Mouse (Mus musculus): ENCODE measurements around the gene Etfbkmt. TPM values are rescaled to one million over a fixed set of nuclear protein-coding genes. Genes with fewer than 3 reads are reported as not detected.

Gene Etfbkmt
- polyA plus RNA-seq, 1 experiment = 16.1 TPM

DNA sequence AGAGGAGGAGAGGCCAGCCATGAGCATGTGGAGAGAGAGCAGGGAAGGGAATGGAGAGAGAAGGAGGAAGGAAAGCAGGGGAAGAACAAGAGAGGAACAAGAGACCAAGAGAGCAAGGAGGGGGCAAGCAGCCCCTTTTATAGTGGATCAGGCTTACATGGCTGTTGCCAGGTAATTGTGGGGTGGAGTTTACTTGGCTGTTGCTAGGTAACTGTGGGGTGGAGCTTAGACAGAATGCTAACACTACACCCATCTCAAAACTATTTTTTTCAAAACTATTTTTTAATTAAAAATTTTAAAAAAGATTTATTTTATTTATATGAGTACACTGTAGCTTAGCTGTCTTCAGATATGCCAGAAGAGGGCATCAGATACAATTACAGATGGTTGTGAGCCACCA is 58.9 kb downstream of the Etfbkmt start:
- DNase-seq = no peak
- no peaks in the 10 kb centered on the region for H3K36me3 ChIP-seq (ENCODE audit: control insufficient read depth, insufficient read depth, low read length)
- H3K4me3 ChIP-seq (ENCODE audit: insufficient read depth, low read depth, low read length) = no peak overlapping the region
- H3K27ac ChIP-seq (ENCODE audit: insufficient read depth, low read depth, low read length) = no peak overlapping the region
- peaks cover 5% of the 10 kb centered on the region; the same call in 1 of the 2 replicates for H3K4me1 ChIP-seq (ENCODE audit: control insufficient read depth, insufficient read depth, low read length)
- no peak for TF ChIP-seq CTCF (conservative IDR thresholded peaks at IDR 0.05; ENCODE audit: insufficient read depth, insufficient read length, low read depth, low read length)
- no peak for TF ChIP-seq POLR2A (IDR thresholded peaks at IDR 0.05; ENCODE audit: low read depth, low read length)
- H3K27me3 ChIP-seq (replicated peaks; ENCODE audit: control insufficient read depth, insufficient read depth, low read length) = no peaks in the 10 kb centered on the region

Other genes starting within 250 kb of the Etfbkmt start
- 6.7 and 7.5 TPM in 2 replicates for gene Caprin2, start 243.6 kb upstream of the Etfbkmt start, polyA plus RNA-seq (2012; rRNA removed)
- 2.4 and 4.4 TPM in 2 replicates for gene Sinhcaf, start 193.4 kb upstream of the Etfbkmt start, polyA plus RNA-seq (2012; rRNA removed)
- 6.4 and 6.9 TPM in 2 replicates for gene Dennd5b, start 38.2 kb upstream of the Etfbkmt start, polyA plus RNA-seq (2012; rRNA removed)
- gene Gm10203, start 9.7 kb upstream of the Etfbkmt start, polyA plus RNA-seq (2012; rRNA removed) = not detected in 2 replicates
- gene Amn1, start 48.9 kb downstream of the Etfbkmt start, polyA plus RNA-seq (2012; rRNA removed) = 7.2 and 9.8 TPM in 2 replicates
- 9.6 and 11.8 TPM in 2 replicates for gene Resf1, start 169.6 kb downstream of the Etfbkmt start, polyA plus RNA-seq (2012; rRNA removed)

Data from kidney, adult 2 months (tissue).